Mouse (Mus musculus) ES-Bruce4 (cell line): ENCODE measurements around the gene Mefv. TPM values are rescaled to one million over a fixed set of nuclear protein-coding genes. Genes with fewer than 3 reads are reported as not detected.
"Not testable (repeated sequence)": the region's sequence is repeated elsewhere in the genome, so short reads cannot be mapped to it uniquely, and the experiment has no call there.

Experiments used
- H3K27ac ChIP-seq: 2 replicates; pipeline ENCODE4 v1.5.1; 2012; ENCODE audit warnings: low read length, inconsistent platforms; ENCODE audit not compliant: insufficient read depth
- H3K27me3 ChIP-seq: 2 replicates; pipeline ENCODE4 v1.6.1; 2012; ENCODE audit warnings: mild to moderate bottlenecking, low read length, inconsistent platforms; ENCODE audit not compliant: control insufficient read depth, poor library complexity, insufficient read depth, severe bottlenecking
- H3K36me3 ChIP-seq: 2 replicates; pipeline ENCODE4 v1.6.1; 2012; ENCODE audit warnings: inconsistent platforms, mild to moderate bottlenecking, low read length, moderate library complexity; ENCODE audit not compliant: control insufficient read depth, poor library complexity, insufficient read depth, severe bottlenecking
- H3K4me1 ChIP-seq: one replicate; pipeline ENCODE4 v1.8.1; 2011; ENCODE audit warnings: low read length; ENCODE audit not compliant: control insufficient read depth, insufficient read depth
- H3K4me3 ChIP-seq: 2 replicates; pipeline ENCODE4 v1.5.1; 2011; ENCODE audit warnings: low read depth, mild to moderate bottlenecking, low read length
- H3K9ac ChIP-seq: 2 replicates; pipeline ENCODE4 v1.6.1; 2012; ENCODE audit warnings: low read depth, mild to moderate bottlenecking, inconsistent platforms; ENCODE audit not compliant: poor library complexity, severe bottlenecking
- H3K9me3 ChIP-seq: replicated peaks from 2 replicates; pipeline ENCODE4 v1.6.1; 2012; ENCODE audit warnings: mild to moderate bottlenecking, low read length, inconsistent platforms; ENCODE audit not compliant: control insufficient read depth, poor library complexity, insufficient read depth, severe bottlenecking
- CTCF ChIP-seq: IDR thresholded peaks from one replicate; pipeline ENCODE4 v1.8.1; 2011; ENCODE audit warnings: low read depth, low read length
- EP300 ChIP-seq: IDR thresholded peaks from 2 replicates; pipeline ENCODE4 v1.6.1; 2011; ENCODE audit warnings: low read depth, low read length; ENCODE audit not compliant: insufficient read depth
- POLR2A ChIP-seq: IDR thresholded peaks from one replicate; pipeline ENCODE4 v1.8.1; 2011; ENCODE audit warnings: low read length; ENCODE audit not compliant: insufficient read depth
- polyA plus RNA-seq: library from polyadenylated mRNA; stranded (reverse); fragments of >200 nt; gene quantifications from 2 replicates; pipeline ENCODE4 v1.2.4, GENCODE M21; 2011; ENCODE audit warnings: low read depth; ENCODE audit not compliant: missing spikeins, insufficient read depth, insufficient read length

Gene Mefv
- polyA plus RNA-seq, 1 experiment, result not detected

DNA sequence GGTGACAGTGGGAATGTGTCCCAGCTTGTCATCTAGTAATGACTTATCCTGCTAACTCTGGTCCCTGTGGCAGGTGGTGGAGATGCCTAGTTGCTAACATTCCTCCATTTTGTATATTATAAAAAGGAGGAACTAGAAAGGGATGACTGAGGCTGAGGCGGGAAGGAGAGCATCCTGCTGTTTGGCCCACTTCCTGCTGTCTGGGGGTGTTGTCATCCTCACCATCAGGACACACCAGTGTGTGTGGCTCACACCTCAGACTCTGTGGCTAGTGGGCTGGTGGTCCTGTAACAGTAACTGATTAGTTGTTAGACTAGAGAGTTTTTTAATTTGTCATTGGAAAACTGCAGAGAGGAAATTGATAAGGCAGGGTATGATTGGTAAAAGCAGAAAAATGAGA lies 17.0 kb downstream of the Mefv start:
- Histone ChIP-seq H3K4me1 (no peaks in the 10 kb centered on the region), H3K36me3 (no peaks in the 10 kb centered on the region), H3K9me3 (no peaks in the 10 kb centered on the region), H3K27ac (no peak overlapping the region), H3K4me3 (no peak overlapping the region), H3K27me3 (no peaks in the 10 kb centered on the region; the same call in 1 of the 2 replicates), H3K9ac (no peak overlapping the region)
- TF ChIP-seq EP300 (no peak), POLR2A (no peak), CTCF (no peak)

DNA sequence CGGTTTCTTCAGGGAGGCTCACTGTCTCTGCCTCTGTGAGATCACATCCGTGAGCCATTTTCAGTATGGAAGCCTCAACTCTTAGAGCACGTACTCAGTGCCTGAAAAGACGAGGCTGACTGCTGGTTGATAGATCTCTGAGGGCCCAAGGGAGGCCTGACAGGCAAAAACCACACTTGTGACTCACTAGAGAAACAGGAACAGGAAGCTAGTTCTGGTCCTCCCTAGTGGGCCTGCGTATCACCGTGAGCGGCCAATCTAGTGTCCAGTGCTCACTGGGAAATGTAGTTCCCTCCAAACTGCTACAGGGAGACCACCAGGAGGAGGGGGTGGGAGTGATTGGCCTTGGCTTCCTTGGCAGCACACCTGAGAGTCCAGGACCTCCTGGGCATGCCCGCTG lies 18.6 kb downstream of the Mefv start:
- no peak overlapping the region for H3K9ac ChIP-seq
- TF ChIP-seq POLR2A, result no peak
- no peaks in the 10 kb centered on the region; the same call in 1 of the 2 replicates for H3K27me3 ChIP-seq
- H3K9me3 ChIP-seq, result no peaks in the 10 kb centered on the region
- no peak overlapping the region for H3K27ac ChIP-seq
- no peaks in the 10 kb centered on the region for H3K36me3 ChIP-seq
- H3K4me3 ChIP-seq, result no peak overlapping the region
- no peaks in the 10 kb centered on the region for H3K4me1 ChIP-seq

DNA sequence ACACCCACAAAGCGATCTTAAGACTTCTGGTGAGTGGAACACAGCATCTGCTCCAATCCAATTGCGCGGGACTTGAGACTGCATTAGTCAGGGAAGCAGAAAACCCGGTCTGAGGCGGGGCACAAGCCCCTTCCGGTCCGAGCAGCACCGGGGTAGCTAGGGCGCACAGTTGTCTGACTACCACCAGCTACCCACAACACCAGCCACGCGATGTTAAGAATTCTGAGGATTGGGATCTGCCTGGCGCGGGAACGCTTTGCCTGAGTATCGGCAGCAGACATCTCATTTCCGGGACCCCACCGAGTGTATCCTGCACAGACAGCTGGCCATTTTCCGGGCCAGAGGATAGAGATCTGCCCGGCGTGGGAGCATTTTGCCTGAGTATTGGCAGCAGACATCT lies 28.3 kb downstream of the Mefv start:
- peak overlapping the region; percentile 68 for H3K4me3 ChIP-seq
- H3K9ac ChIP-seq, result peak overlapping the region; percentile 18; the same call in 1 of the 2 replicates
- H3K27me3 ChIP-seq, H3K4me1 ChIP-seq, H3K27ac ChIP-seq, H3K36me3 ChIP-seq: not testable (repeated sequence)
- peaks cover 11% of the 10 kb centered on the region for H3K9me3 ChIP-seq

Other genes starting within 250 kb of the Mefv start
- not detected in 2 replicates for gene Olfr161, start 127.1 kb downstream of the Mefv start, polyA plus RNA-seq
- 25.2 and 25.6 TPM in 2 replicates for gene Zfp263, start 26.0 kb upstream of the Mefv start, polyA plus RNA-seq
- gene Olfr15, start 112.8 kb upstream of the Mefv start, polyA plus RNA-seq, result not detected in 2 replicates
- 1.4 and 1.6 TPM in 2 replicates for gene Zfp174, start 129.2 kb upstream of the Mefv start, polyA plus RNA-seq
- gene Naa60, start 154.3 kb upstream of the Mefv start, polyA plus RNA-seq, result 37.2 and 41.4 TPM in 2 replicates
- 6.4 and 6.9 TPM in 2 replicates for gene Zfp597, start 166.5 kb upstream of the Mefv start, polyA plus RNA-seq
- gene Gm20695, start 166.6 kb upstream of the Mefv start, polyA plus RNA-seq, result not detected in 2 replicates
- 1.6 and 2.7 TPM in 2 replicates for gene 1700037C18Rik, start 190.6 kb upstream of the Mefv start, polyA plus RNA-seq
- 17.3 and 18.4 TPM in 2 replicates for gene Cluap1, start 190.7 kb upstream of the Mefv start, polyA plus RNA-seq